Comparison of ENCODE assay signal across 8 mouse cellular contexts in genomic region chr8:105826379-105826778, GRCm38 (mm10). TPM values are rescaled to one million over a fixed set of nuclear protein-coding genes. Genes with fewer than 3 reads are reported as not detected.
A peak's percentile ranks its signal among the peaks of the same experiment; 100 is the strongest.
DNase-seq lines count a peak whose midpoint lies in the region; ATAC-seq lines count a peak whose summit lies in the region.

No protein-coding gene starts in this region.

- H3K9ac ChIP-seq in lung, embryonic 16.5 days (ENCODE audit: low read length), result peak overlapping the region; percentile 93
- H3K9ac ChIP-seq in embryonic facial prominence, embryonic 12.5 days, result peak overlapping the region; percentile 91
- H3K9ac ChIP-seq in intestine, embryonic 15.5 days, result peak overlapping the region; percentile 94
- H3K9ac ChIP-seq in midbrain, embryonic 16.5 days (ENCODE audit: low read depth, low read length), result peak overlapping the region; percentile 90

- H3K4me3 ChIP-seq in lung, embryonic 16.5 days (ENCODE audit: low read length), result peak overlapping the region; percentile 96
- H3K4me3 ChIP-seq in embryonic facial prominence, embryonic 12.5 days, result peak overlapping the region; percentile 91
- H3K4me3 ChIP-seq in intestine, embryonic 15.5 days (replicated peaks), result peak overlapping the region; percentile 83
- peak overlapping the region; percentile 87 for H3K4me3 ChIP-seq in midbrain, embryonic 16.5 days (ENCODE audit: low read depth, low read length)

- H3K36me3 ChIP-seq in lung, embryonic 16.5 days (ENCODE audit: control insufficient read depth, insufficient read depth, low read length), result peaks cover 6% of the 10 kb centered on the region; the same call in 1 of the 2 replicates
- peaks cover 36% of the 10 kb centered on the region for H3K36me3 ChIP-seq in embryonic facial prominence, embryonic 12.5 days
- H3K36me3 ChIP-seq in intestine, embryonic 15.5 days, result peaks cover 9% of the 10 kb centered on the region
- H3K36me3 ChIP-seq in midbrain, embryonic 16.5 days (ENCODE audit: control insufficient read depth, insufficient read depth, low read length), result peaks cover 9% of the 10 kb centered on the region; the same call in 1 of the 2 replicates

- DNase-seq in lung, adult 18-20 months, result no peak
- no peak for DNase-seq in layer of hippocampus, postnatal 14 days (ENCODE audit: low spot score in 2 of 2)
- no peak for DNase-seq in urinary bladder, postnatal 4 days (ENCODE audit: low spot score in 2 of 2)
- no peak for DNase-seq in gastrocnemius, postnatal 14 days

- no peaks in the 10 kb centered on the region for H3K27me3 ChIP-seq in lung, embryonic 16.5 days (ENCODE audit: control insufficient read depth, insufficient read depth, low read depth, low read length)
- no peaks in the 10 kb centered on the region for H3K27me3 ChIP-seq in embryonic facial prominence, embryonic 12.5 days
- no peaks in the 10 kb centered on the region for H3K27me3 ChIP-seq in intestine, embryonic 15.5 days (replicated peaks)
- no peaks in the 10 kb centered on the region for H3K27me3 ChIP-seq in midbrain, embryonic 16.5 days (ENCODE audit: control insufficient read depth, insufficient read depth, low read depth, low read length)

- intact Hi-C loops in gastrocnemius, postnatal 14 days (cut with DNase I; ENCODE audit: low total_unique reads), result no loop called here

- H3K4me1 ChIP-seq in lung, embryonic 16.5 days (replicated peaks; ENCODE audit: control insufficient read depth, insufficient read depth, low read length), result peaks cover 13% of the 10 kb centered on the region
- H3K4me1 ChIP-seq in embryonic facial prominence, embryonic 12.5 days, result peaks cover 12% of the 10 kb centered on the region
- H3K4me1 ChIP-seq in intestine, embryonic 15.5 days (replicated peaks), result peaks cover 9% of the 10 kb centered on the region; the same call in 1 of the 2 replicates
- H3K4me1 ChIP-seq in midbrain, embryonic 16.5 days (ENCODE audit: control insufficient read depth, insufficient read depth, low read length), result peaks cover 20% of the 10 kb centered on the region

- no peaks in the 10 kb centered on the region for H3K9me3 ChIP-seq in lung, embryonic 16.5 days (ENCODE audit: control insufficient read depth, low read length)
- H3K9me3 ChIP-seq in embryonic facial prominence, embryonic 12.5 days, result no peaks in the 10 kb centered on the region
- H3K9me3 ChIP-seq in intestine, embryonic 15.5 days, result no peaks in the 10 kb centered on the region
- no peaks in the 10 kb centered on the region for H3K9me3 ChIP-seq in midbrain, embryonic 16.5 days (replicated peaks; ENCODE audit: control insufficient read depth, low read length, poor library complexity, severe bottlenecking)

- H3K4me2 ChIP-seq in lung, embryonic 16.5 days (ENCODE audit: low read depth, low read length), result peak overlapping the region; percentile 88
- H3K4me2 ChIP-seq in embryonic facial prominence, embryonic 12.5 days (replicated peaks), result peak overlapping the region; percentile 88
- H3K4me2 ChIP-seq in intestine, embryonic 15.5 days (replicated peaks), result peak overlapping the region; percentile 73
- H3K4me2 ChIP-seq in midbrain, embryonic 16.5 days (ENCODE audit: low read length), result peak overlapping the region; percentile 92

- peak overlapping the region; percentile 48 for H3K27ac ChIP-seq in lung, embryonic 16.5 days (ENCODE audit: low read length)
- peak overlapping the region; percentile 61; the same call in 1 of the 2 replicates for H3K27ac ChIP-seq in embryonic facial prominence, embryonic 12.5 days
- H3K27ac ChIP-seq in intestine, embryonic 15.5 days, result peak overlapping the region; percentile 72
- peak overlapping the region; percentile 60 for H3K27ac ChIP-seq in midbrain, embryonic 16.5 days (ENCODE audit: low read length)

- ATAC-seq in lung, embryonic 16.5 days (ENCODE audit: low read depth), result no peak
- ATAC-seq in embryonic facial prominence, embryonic 12.5 days (ENCODE audit: insufficient number of reproducible peaks, insufficient read depth, low FRiP score, low TSS enrichment), result no peak
- no peak for ATAC-seq in intestine, embryonic 15.5 days
- no peak for ATAC-seq in midbrain, embryonic 16.5 days

- WGBS in lung, embryonic 16.5 days, result 2% methylated on average over 4 of the region's 4 CpGs
- WGBS in embryonic facial prominence, embryonic 12.5 days, result 6% methylated on average over 4 of the region's 4 CpGs
- 3% methylated on average over 4 of the region's 4 CpGs for WGBS in intestine, embryonic 15.5 days
- 11% methylated on average over 4 of the region's 4 CpGs for WGBS in midbrain, embryonic 16.5 days

RNA-seq across cellular contexts. Expression of gene Ranbp10, which starts 0.8 kb away (rescaled TPM):
- 10.0 and 13.0 TPM in 2 replicates for polyA plus RNA-seq in lung, embryonic 16.5 days (2015; fragmentation: Nextera tagmentation; extraction: Ambion mirVana)
- 14.9 and 16.0 TPM in 2 replicates for polyA plus RNA-seq in embryonic facial prominence, embryonic 12.5 days (2016; fragmentation: Nextera tagmentation; extraction: Ambion mirVana)
- 8.5 and 8.9 TPM in 2 replicates for polyA plus RNA-seq in intestine, embryonic 15.5 days (2015; fragmentation: Nextera tagmentation; extraction: Ambion mirVana)
- polyA plus RNA-seq in midbrain, embryonic 16.5 days (2015; fragmentation: Nextera tagmentation; extraction: Ambion mirVana), result 9.6 and 12.6 TPM in 2 replicates
- total RNA-seq in layer of hippocampus, postnatal 14 days (2021), result 10 to 100 TPM; 25.5 to 26.0 TPM
- total RNA-seq in gastrocnemius, postnatal 14 days (2021), result 10 to 100 TPM; 20.1 to 20.2 TPM

RNA-seq across cellular contexts. Expression of gene Tsnaxip1, which starts 1.2 kb away (rescaled TPM):
- polyA plus RNA-seq in lung, embryonic 16.5 days (2015; fragmentation: Nextera tagmentation; extraction: Ambion mirVana), result 4.0 and 4.6 TPM in 2 replicates
- 0.43 TPM in 1 of 2 replicates, not detected in the other for polyA plus RNA-seq in embryonic facial prominence, embryonic 12.5 days (2016; fragmentation: Nextera tagmentation; extraction: Ambion mirVana)
- not detected in 2 replicates for polyA plus RNA-seq in intestine, embryonic 15.5 days (2015; fragmentation: Nextera tagmentation; extraction: Ambion mirVana)
- polyA plus RNA-seq in midbrain, embryonic 16.5 days (2015; fragmentation: Nextera tagmentation; extraction: Ambion mirVana), result 0.77 and 0.93 TPM in 2 replicates
- total RNA-seq in layer of hippocampus, postnatal 14 days (2021), result under 1 TPM; 0.24 to 0.85 TPM
- not detected for total RNA-seq in gastrocnemius, postnatal 14 days (2021)

RNA-seq across cellular contexts. Expression of gene Cenpt, which starts 26.7 kb away (rescaled TPM):
- polyA plus RNA-seq in lung, embryonic 16.5 days (2015; fragmentation: Nextera tagmentation; extraction: Ambion mirVana), result 41.2 and 42.7 TPM in 2 replicates
- polyA plus RNA-seq in embryonic facial prominence, embryonic 12.5 days (2016; fragmentation: Nextera tagmentation; extraction: Ambion mirVana), result 59.8 and 60.6 TPM in 2 replicates
- polyA plus RNA-seq in intestine, embryonic 15.5 days (2015; fragmentation: Nextera tagmentation; extraction: Ambion mirVana), result 33.6 and 34.9 TPM in 2 replicates
- 45.9 and 59.5 TPM in 2 replicates for polyA plus RNA-seq in midbrain, embryonic 16.5 days (2015; fragmentation: Nextera tagmentation; extraction: Ambion mirVana)
- 10 to 100 TPM; 18.8 to 19.5 TPM for total RNA-seq in layer of hippocampus, postnatal 14 days (2021)
- total RNA-seq in gastrocnemius, postnatal 14 days (2021), result 1 to 10 TPM; 1.9 to 3.9 TPM

RNA-seq across cellular contexts. Expression of gene Thap11, which starts 28.6 kb away (rescaled TPM):
- 55.2 and 56.0 TPM in 2 replicates for polyA plus RNA-seq in lung, embryonic 16.5 days (2015; fragmentation: Nextera tagmentation; extraction: Ambion mirVana)
- 84.6 and 86.8 TPM in 2 replicates for polyA plus RNA-seq in embryonic facial prominence, embryonic 12.5 days (2016; fragmentation: Nextera tagmentation; extraction: Ambion mirVana)
- polyA plus RNA-seq in intestine, embryonic 15.5 days (2015; fragmentation: Nextera tagmentation; extraction: Ambion mirVana), result 54.9 and 60.0 TPM in 2 replicates
- 50.6 and 53.4 TPM in 2 replicates for polyA plus RNA-seq in midbrain, embryonic 16.5 days (2015; fragmentation: Nextera tagmentation; extraction: Ambion mirVana)
- 10 to 100 TPM; 34.5 to 36.1 TPM for total RNA-seq in layer of hippocampus, postnatal 14 days (2021)
- total RNA-seq in gastrocnemius, postnatal 14 days (2021), result 10 to 100 TPM; 19.6 to 22.7 TPM

RNA-seq across cellular contexts. Expression of gene Nutf2, which starts 34.0 kb away (rescaled TPM):
- 179 and 215 TPM in 2 replicates for polyA plus RNA-seq in lung, embryonic 16.5 days (2015; fragmentation: Nextera tagmentation; extraction: Ambion mirVana)
- polyA plus RNA-seq in embryonic facial prominence, embryonic 12.5 days (2016; fragmentation: Nextera tagmentation; extraction: Ambion mirVana), result 228 and 268 TPM in 2 replicates
- 192 and 253 TPM in 2 replicates for polyA plus RNA-seq in intestine, embryonic 15.5 days (2015; fragmentation: Nextera tagmentation; extraction: Ambion mirVana)
- polyA plus RNA-seq in midbrain, embryonic 16.5 days (2015; fragmentation: Nextera tagmentation; extraction: Ambion mirVana), result 146 and 153 TPM in 2 replicates
- 10 to 100 TPM; 36.5 to 45.5 TPM for total RNA-seq in layer of hippocampus, postnatal 14 days (2021)
- total RNA-seq in gastrocnemius, postnatal 14 days (2021), result 10 to 100 TPM; 63.8 to 66.0 TPM
